10 mouse cellular contexts compared by ENCODE assay signal in the genomic region with DNA sequence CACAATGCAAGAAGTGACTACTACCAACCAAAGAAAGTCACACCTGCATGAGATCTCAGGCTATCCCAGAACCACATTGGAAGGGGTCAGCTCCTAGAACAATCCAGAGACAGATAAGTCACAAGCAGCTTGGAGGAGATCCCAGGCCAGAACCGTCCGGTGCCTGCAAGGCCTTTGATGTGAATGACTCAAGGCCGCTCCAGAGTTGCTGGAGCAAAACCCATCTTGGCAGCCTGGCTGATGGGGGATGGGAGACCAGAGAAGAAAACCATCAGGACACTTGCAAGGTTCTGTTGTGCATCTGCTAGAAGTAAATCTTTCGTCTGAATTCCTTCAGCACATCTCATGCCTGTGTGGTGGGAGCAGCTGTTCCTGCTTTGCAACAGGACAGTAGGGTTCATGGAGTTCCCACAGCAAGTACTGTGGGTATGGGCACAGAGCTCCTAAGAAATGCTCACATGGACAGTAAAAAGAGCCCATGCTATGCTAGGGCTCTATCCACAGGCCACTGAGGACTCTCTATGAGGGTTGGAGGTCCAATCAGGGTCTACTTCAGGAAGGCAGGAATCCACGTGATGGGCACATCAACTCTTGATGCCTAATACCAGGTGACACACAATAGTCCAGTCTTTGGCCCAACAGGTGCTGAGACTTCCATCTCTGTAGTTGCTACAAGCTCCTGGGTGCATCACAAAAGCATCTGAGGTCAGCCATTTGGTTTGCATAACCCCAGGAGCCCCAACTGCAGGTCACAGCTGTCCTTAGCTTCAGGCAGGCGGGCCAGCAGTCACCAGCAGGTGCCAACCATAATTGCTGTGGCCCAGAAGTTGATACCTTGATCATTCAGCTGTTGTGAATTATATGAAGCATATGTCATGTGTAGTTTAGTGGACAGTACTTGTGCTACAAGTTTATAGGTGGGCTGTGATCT. TPM values are rescaled to one million over a fixed set of nuclear protein-coding genes. Genes with fewer than 3 reads are reported as not detected.
DNase-seq lines count a peak whose midpoint lies in the region; ATAC-seq and TF ChIP-seq lines count a peak whose summit lies in the region.
"Had no signal": no experiment of that assay in that cellular context is flagged by ENCODE, and none has a peak within 500 bp of the region (broad histone marks: within the 10 kb centered on the region; RNA-seq: fewer than 3 reads in every experiment).

No protein-coding gene starts in this region.

- H3K27me3 ChIP-seq in kidney, adult 2 months (replicated peaks; ENCODE audit: control insufficient read depth, insufficient read depth, low read length), result no peaks in the 10 kb centered on the region
- no peaks in the 10 kb centered on the region for H3K27me3 ChIP-seq in kidney, embryonic 16.5 days (ENCODE audit: insufficient read depth, low read length)
- no peaks in the 10 kb centered on the region for H3K27me3 ChIP-seq in Patski
- H3K27me3 ChIP-seq in limb, embryonic 14.5 days (ENCODE audit: control insufficient read depth, insufficient read depth, low read length), result no peaks in the 10 kb centered on the region
- no peaks in the 10 kb centered on the region for H3K27me3 ChIP-seq in midbrain, postnatal 0 days (ENCODE audit: insufficient read depth, low read length)

- no peak for TF ChIP-seq POLR2A in kidney, adult 2 months (IDR thresholded peaks at IDR 0.05; ENCODE audit: low read depth, low read length)
- TF ChIP-seq POLR2A in limb, embryonic 14.5 days (IDR thresholded peaks at IDR 0.05; ENCODE audit: borderline replicate concordance, extremely low read depth, insufficient read depth, insufficient read length), result no peak

- no peak overlapping the region for H3K4me3 ChIP-seq in kidney, adult 2 months (ENCODE audit: insufficient read depth, low read depth, low read length)
- no peak overlapping the region for H3K4me3 ChIP-seq in kidney, embryonic 16.5 days (ENCODE audit: low read length)
- H3K4me3 ChIP-seq in limb, embryonic 14.5 days (replicated peaks; ENCODE audit: low read length), result no peak overlapping the region
- no peak overlapping the region for H3K4me3 ChIP-seq in midbrain, postnatal 0 days (ENCODE audit: low read depth, low read length)

- no peaks in the 10 kb centered on the region; the same call in 1 of the 2 replicates for H3K4me1 ChIP-seq in kidney, adult 2 months (ENCODE audit: control insufficient read depth, insufficient read depth, low read length)
- no peaks in the 10 kb centered on the region for H3K4me1 ChIP-seq in kidney, embryonic 16.5 days (ENCODE audit: insufficient read depth, low read length)
- H3K4me1 ChIP-seq in limb, embryonic 14.5 days (ENCODE audit: control insufficient read depth, insufficient read depth, low read length), result no peaks in the 10 kb centered on the region
- H3K4me1 ChIP-seq in midbrain, postnatal 0 days (ENCODE audit: insufficient read depth, low read length), result no peaks in the 10 kb centered on the region

- H3K36me3 ChIP-seq in kidney, adult 2 months (ENCODE audit: control insufficient read depth, insufficient read depth, low read length), result no peaks in the 10 kb centered on the region
- no peaks in the 10 kb centered on the region for H3K36me3 ChIP-seq in kidney, embryonic 16.5 days (ENCODE audit: insufficient read depth, low read length)
- H3K36me3 ChIP-seq in limb, embryonic 14.5 days (ENCODE audit: control insufficient read depth, insufficient read depth, low read length), result no peaks in the 10 kb centered on the region
- H3K36me3 ChIP-seq in midbrain, postnatal 0 days (ENCODE audit: insufficient read depth, low read length), result no peaks in the 10 kb centered on the region

- 76% methylated on average over 6 of the region's 6 CpGs for WGBS in kidney, adult 2 months
- 73% methylated on average over 6 of the region's 6 CpGs for WGBS in kidney, embryonic 16.5 days
- WGBS in limb, embryonic 14.5 days, result 68% methylated on average over 6 of the region's 6 CpGs
- WGBS in midbrain, postnatal 0 days, result 82% methylated on average over 6 of the region's 6 CpGs

- POLR2A ChIA-PET in Patski (lab: Charles Lee), result interaction anchor here (1.1 to 1.4 kb wide), 2 partner anchors 12 to 163 kb away, joined by 3 to 4 read pairs; no protein-coding TSS in a partner anchor

- CTCF ChIA-PET in Patski (lab: Charles Lee), result interaction anchor here (1.4 to 3.0 kb wide), 2 partner anchors 10 to 12 kb away, joined by 3 to 7 read pairs; no protein-coding TSS in a partner anchor

- ATAC-seq in kidney, embryonic 16.5 days (ENCODE audit: low FRiP score, low TSS enrichment), result no peak
- ATAC-seq in Patski, result peak; percentile 65
- ATAC-seq in limb, embryonic 14.5 days (ENCODE audit: low FRiP score, low read depth), result peak; percentile 84
- no peak for ATAC-seq in midbrain, postnatal 0 days (ENCODE audit: low FRiP score)
- ATAC-seq: CD4-positive, CD25-positive, alpha-beta regulatory T cell, adult 4 months had no signal

- H3K4me2 ChIP-seq in kidney, embryonic 16.5 days (replicated peaks; ENCODE audit: low read depth, low read length), result no peak overlapping the region
- no peak overlapping the region for H3K4me2 ChIP-seq in limb, embryonic 14.5 days (replicated peaks; ENCODE audit: low read depth, low read length, severe bottlenecking)
- H3K4me2 ChIP-seq in midbrain, postnatal 0 days (ENCODE audit: low read depth, low read length, poor library complexity, severe bottlenecking), result no peak overlapping the region

- in situ Hi-C loops in Patski (cut with MboI; ENCODE audit: low pct_unique_long_range_greater_than_20kb), result no loop called here

- no peak overlapping the region for H3K9ac ChIP-seq in kidney, embryonic 16.5 days (replicated peaks; ENCODE audit: low read length)
- no peak overlapping the region for H3K9ac ChIP-seq in limb, embryonic 14.5 days (ENCODE audit: low read depth, low read length, severe bottlenecking)
- no peak overlapping the region for H3K9ac ChIP-seq in midbrain, postnatal 0 days (replicated peaks; ENCODE audit: low read length, poor library complexity, severe bottlenecking)

- TF ChIP-seq CTCF in kidney, adult 2 months (conservative IDR thresholded peaks at IDR 0.05; ENCODE audit: insufficient read depth, insufficient read length, low read depth, low read length), result no peak
- TF ChIP-seq CTCF in Patski (IDR thresholded peaks at IDR 0.05), result no peak
- TF ChIP-seq CTCF in midbrain, postnatal 0 days (IDR thresholded peaks at IDR 0.05), result no peak

- peak; percentile 18 for DNase-seq in kidney, adult 2 months
- DNase-seq in Patski (ENCODE audit: low read depth, low spot score), result peak; percentile 48
- DNase-seq in limb, embryonic 14.5 days (ENCODE audit: low spot score), result peak; percentile 29
- peak; percentile 27 for DNase-seq in ovary, postnatal 10 days (ENCODE audit: low spot score)
- DNase-seq in thymus, postnatal 14 days, result no peak
- no peak for DNase-seq in layer of hippocampus, adult 9-10 months (ENCODE audit: low spot score)
- DNase-seq in midbrain, postnatal 0 days (ENCODE audit: low spot score), result no peak

- no peak overlapping the region for H3K27ac ChIP-seq in kidney, adult 2 months (ENCODE audit: insufficient read depth, low read depth, low read length)
- H3K27ac ChIP-seq in kidney, embryonic 16.5 days (ENCODE audit: low read length), result no peak overlapping the region
- no peak overlapping the region for H3K27ac ChIP-seq in limb, embryonic 14.5 days (replicated peaks; ENCODE audit: low read depth, low read length)
- no peak overlapping the region for H3K27ac ChIP-seq in midbrain, postnatal 0 days (ENCODE audit: low read depth, low read length)
- H3K27ac ChIP-seq: macrophage had no signal

- H3K9me3 ChIP-seq in kidney, embryonic 16.5 days (ENCODE audit: low read length), result no peaks in the 10 kb centered on the region
- no peaks in the 10 kb centered on the region for H3K9me3 ChIP-seq in limb, embryonic 14.5 days (ENCODE audit: control insufficient read depth, low read length)
- H3K9me3 ChIP-seq in midbrain, postnatal 0 days (ENCODE audit: low read length), result no peaks in the 10 kb centered on the region

RNA-seq across cellular contexts. Expression of gene Mef2a, which starts 12.5 kb away (rescaled TPM):
- 21.2 and 22.2 TPM in 2 replicates for polyA plus RNA-seq in kidney, adult 2 months (2012; rRNA removed)
- 37.6 and 39.5 TPM in 2 replicates for polyA plus RNA-seq in kidney, embryonic 16.5 days (2015; fragmentation: Nextera tagmentation; extraction: Ambion mirVana)
- 48.0 TPM for polyA plus RNA-seq in Patski (2021)
- 41.5 and 48.8 TPM in 2 replicates for polyA plus RNA-seq in limb, embryonic 14.5 days (2012; rRNA removed)
- polyA plus RNA-seq in limb, embryonic 14.5 days (2014; fragmentation: Nextera tagmentation; extraction: Ambion mirVana), result 50.9 and 52.0 TPM in 2 replicates
- 62.4 and 73.3 TPM in 2 replicates for total RNA-seq in midbrain, postnatal 0 days (2014; rRNA removed)
- 35.7 and 40.4 TPM in 2 replicates for polyA plus RNA-seq in midbrain, postnatal 0 days (2015; fragmentation: Nextera tagmentation; extraction: Ambion mirVana)

Comparison
In these comparisons a context has a peak if more than half of its experiments do, and no peak if none do; other contexts are left out.
1. DNase-seq: peak in kidney, adult 2 months (single experiment), Patski (single experiment), limb, embryonic 14.5 days (single experiment) and ovary, postnatal 10 days (single experiment); none in thymus, postnatal 14 days (single experiment), layer of hippocampus, adult 9-10 months (single experiment) and midbrain, postnatal 0 days (single experiment).
2. ATAC-seq: peak in Patski (single experiment) and limb, embryonic 14.5 days (single experiment); none in kidney, embryonic 16.5 days (single experiment) and midbrain, postnatal 0 days (single experiment).